In the genomic region with DNA sequence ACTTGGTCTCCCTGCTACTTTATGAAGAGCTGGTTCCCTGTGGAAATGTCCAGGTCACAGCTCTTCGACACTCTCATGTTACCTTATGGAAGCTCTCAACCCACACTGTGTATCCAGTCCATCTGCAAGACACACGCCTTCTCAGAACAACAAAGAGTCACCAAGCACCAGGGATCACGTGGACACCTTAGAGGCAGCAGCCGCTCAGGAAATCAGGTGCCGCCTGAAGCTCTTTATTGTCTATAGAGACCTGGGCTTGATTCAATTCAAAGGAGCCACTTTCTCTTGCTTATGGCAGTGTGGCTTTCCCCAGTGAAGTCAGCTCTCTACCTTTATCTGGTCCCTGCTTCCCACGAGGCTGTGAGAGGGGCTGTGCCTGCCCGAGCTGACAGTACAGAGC, we compare ENCODE assay signal across 17 mouse cellular contexts. TPM values are rescaled to one million over a fixed set of nuclear protein-coding genes. Genes with fewer than 3 reads are reported as not detected.
DNase-seq lines count a peak whose midpoint lies in the region; ATAC-seq and TF ChIP-seq lines count a peak whose summit lies in the region.
"Had no signal": no experiment of that assay in that cellular context is flagged by ENCODE, and none has a peak within 500 bp of the region (broad histone marks: within the 10 kb centered on the region; RNA-seq: fewer than 3 reads in every experiment).

No protein-coding gene starts in this region.

- WGBS in hindbrain, embryonic 13.5 days, result 27% methylated on average over 7 of the region's 7 CpGs
- WGBS in hindbrain, embryonic 11.5 days, result 40% methylated on average over 7 of the region's 7 CpGs
- 30% methylated on average over 7 of the region's 7 CpGs for WGBS in hindbrain, embryonic 15.5 days
- 32% methylated on average over 7 of the region's 7 CpGs for WGBS in neural tube, embryonic 15.5 days

- H3K9me3 ChIP-seq in hindbrain, embryonic 13.5 days, result no peaks in the 10 kb centered on the region
- H3K9me3 ChIP-seq in hindbrain, embryonic 11.5 days (ENCODE audit: control insufficient read depth, low read length), result no peaks in the 10 kb centered on the region
- no peaks in the 10 kb centered on the region for H3K9me3 ChIP-seq in G1E (replicated peaks)
- H3K9me3 ChIP-seq in hindbrain, embryonic 15.5 days, result no peaks in the 10 kb centered on the region
- no peaks in the 10 kb centered on the region for H3K9me3 ChIP-seq in neural tube, embryonic 15.5 days (replicated peaks)

- no peak for DNase-seq in hindbrain, embryonic 11.5 days (ENCODE audit: low spot score)
- DNase-seq in G1E (ENCODE audit: low spot score), result no peak
- no peak for DNase-seq in gastrocnemius, postnatal 10 days
- no peak for DNase-seq in layer of hippocampus, adult 8-10 months (ENCODE audit: low spot score in 2 of 2)
- DNase-seq: kidney, adult 8-10 months; lung, postnatal 10 days; retina, postnatal 1 day had no signal

- peak overlapping the region; percentile 94 for H3K9ac ChIP-seq in hindbrain, embryonic 13.5 days
- no peak overlapping the region for H3K9ac ChIP-seq in hindbrain, embryonic 11.5 days (ENCODE audit: low read depth, low read length)
- no peak overlapping the region for H3K9ac ChIP-seq in hindbrain, embryonic 15.5 days
- no peak overlapping the region for H3K9ac ChIP-seq in neural tube, embryonic 15.5 days (replicated peaks)

- peaks cover 17% of the 10 kb centered on the region for H3K27me3 ChIP-seq in hindbrain, embryonic 13.5 days
- H3K27me3 ChIP-seq in hindbrain, embryonic 11.5 days (ENCODE audit: control insufficient read depth, insufficient read depth, low read length), result peaks cover 37% of the 10 kb centered on the region
- H3K27me3 ChIP-seq in G1E (ENCODE audit: insufficient read depth, low read length), result no peaks in the 10 kb centered on the region
- 0 out of 2 replicates have a peak, but pooled peaks cover 5% of the 10 kb centered on the region for H3K27me3 ChIP-seq in hindbrain, embryonic 15.5 days
- H3K27me3 ChIP-seq in neural tube, embryonic 15.5 days (replicated peaks), result 0 out of 2 replicates have a peak, but pooled peaks cover 6% of the 10 kb centered on the region

- no peak for ATAC-seq in hindbrain, embryonic 13.5 days (ENCODE audit: low FRiP score)
- no peak for ATAC-seq in hindbrain, embryonic 11.5 days (ENCODE audit: low FRiP score)
- ATAC-seq in G1E (ENCODE audit: extremely low read depth, insufficient number of reproducible peaks, low FRiP score, poor library complexity, severe bottlenecking), result no peak
- ATAC-seq in hindbrain, embryonic 15.5 days (ENCODE audit: low FRiP score, low read depth), result no peak
- ATAC-seq in neural tube, embryonic 15.5 days (ENCODE audit: low FRiP score), result no peak

- TF ChIP-seq CTCF in G1E (IDR thresholded peaks at IDR 0.05; ENCODE audit: low read depth, low read length), result no peak

- no peak overlapping the region for H3K4me3 ChIP-seq in hindbrain, embryonic 13.5 days
- H3K4me3 ChIP-seq in hindbrain, embryonic 11.5 days (ENCODE audit: low read depth, low read length), result no peak overlapping the region
- peak overlapping the region; percentile 76; the same call in 1 of the 2 replicates for H3K4me3 ChIP-seq in G1E (ENCODE audit: low read depth, low read length)
- no peak overlapping the region for H3K4me3 ChIP-seq in hindbrain, embryonic 15.5 days
- H3K4me3 ChIP-seq in neural tube, embryonic 15.5 days (replicated peaks), result no peak overlapping the region
- H3K4me3 ChIP-seq: myocyte had no signal

- H3K36me3 ChIP-seq in hindbrain, embryonic 13.5 days, result no peaks in the 10 kb centered on the region
- no peaks in the 10 kb centered on the region for H3K36me3 ChIP-seq in hindbrain, embryonic 11.5 days (ENCODE audit: control insufficient read depth, insufficient read depth, low read length)
- H3K36me3 ChIP-seq in G1E (replicated peaks), result peaks cover 90% of the 10 kb centered on the region
- H3K36me3 ChIP-seq in hindbrain, embryonic 15.5 days, result no peaks in the 10 kb centered on the region
- no peaks in the 10 kb centered on the region for H3K36me3 ChIP-seq in neural tube, embryonic 15.5 days

- 0 out of 2 replicates have a peak overlapping the region, but pooled peaks have one; percentile 90 for H3K4me2 ChIP-seq in hindbrain, embryonic 13.5 days
- H3K4me2 ChIP-seq in hindbrain, embryonic 11.5 days (replicated peaks; ENCODE audit: low read depth, low read length), result no peak overlapping the region
- 0 out of 2 replicates have a peak overlapping the region, but pooled peaks have one; percentile 80 for H3K4me2 ChIP-seq in hindbrain, embryonic 15.5 days
- H3K4me2 ChIP-seq in neural tube, embryonic 15.5 days, result peak overlapping the region; percentile 82; the same call in 1 of the 2 replicates

- peaks cover 53% of the 10 kb centered on the region for H3K4me1 ChIP-seq in hindbrain, embryonic 13.5 days (replicated peaks)
- peaks cover 7% of the 10 kb centered on the region; the same call in 1 of the 2 replicates for H3K4me1 ChIP-seq in hindbrain, embryonic 11.5 days (replicated peaks; ENCODE audit: control insufficient read depth, insufficient read depth, low read length)
- peaks cover 89% of the 10 kb centered on the region for H3K4me1 ChIP-seq in G1E (ENCODE audit: insufficient read depth, low read depth, low read length)
- H3K4me1 ChIP-seq in hindbrain, embryonic 15.5 days (replicated peaks), result peaks cover 47% of the 10 kb centered on the region
- H3K4me1 ChIP-seq in neural tube, embryonic 15.5 days, result peaks cover 46% of the 10 kb centered on the region

- H3K27ac ChIP-seq in hindbrain, embryonic 13.5 days, result peak overlapping the region; percentile 99
- H3K27ac ChIP-seq in hindbrain, embryonic 11.5 days (ENCODE audit: low read depth, low read length), result no peak overlapping the region
- H3K27ac ChIP-seq in hindbrain, embryonic 15.5 days (replicated peaks), result peak overlapping the region; percentile 98
- peak overlapping the region; percentile 97 for H3K27ac ChIP-seq in neural tube, embryonic 15.5 days (replicated peaks)

RNA-seq across cellular contexts. Expression of a gene that starts 18.7 kb away (rescaled TPM):
- 27.2 and 30.2 TPM in 2 replicates for polyA plus RNA-seq in hindbrain, embryonic 13.5 days (2015; fragmentation: Nextera tagmentation; extraction: Ambion mirVana)
- 7.3 and 8.9 TPM in 2 replicates for polyA plus RNA-seq in hindbrain, embryonic 11.5 days (2014; fragmentation: Nextera tagmentation; extraction: Ambion mirVana)
- total RNA-seq in G1E (2014; fragmentation: Nextera tagmentation) (99.0 and 106 TPM in 2 replicates), G1E (2017) (18.8 and 19.9 TPM in 2 replicates)
- polyA plus RNA-seq in G1E (2012), result 287 TPM in 2 replicates
- polyA plus RNA-seq in hindbrain, embryonic 15.5 days (2015; fragmentation: Nextera tagmentation; extraction: Ambion mirVana), result 19.1 and 21.2 TPM in 2 replicates
- 14.4 and 16.8 TPM in 2 replicates for polyA plus RNA-seq in neural tube, embryonic 15.5 days (2015; fragmentation: Nextera tagmentation; extraction: Ambion mirVana)
- 10 to 100 TPM; 19.0 to 20.1 TPM for total RNA-seq in gastrocnemius, postnatal 10 days (2021)
- 10 to 100 TPM; 30.0 to 39.0 (median 37.0) TPM for total RNA-seq in layer of hippocampus, adult 8-10 months (2022)

RNA-seq across cellular contexts. Expression of a gene that starts 57.6 kb away (rescaled TPM):
- polyA plus RNA-seq in hindbrain, embryonic 13.5 days (2015; fragmentation: Nextera tagmentation; extraction: Ambion mirVana), result not detected in 2 replicates
- polyA plus RNA-seq in hindbrain, embryonic 11.5 days (2014; fragmentation: Nextera tagmentation; extraction: Ambion mirVana), result not detected in 2 replicates
- not detected in 2 replicates for total RNA-seq in G1E (2014; fragmentation: Nextera tagmentation)
- total RNA-seq in G1E (2017), result 0.11 TPM in 1 of 2 replicates, not detected in the other
- polyA plus RNA-seq in G1E (2012), result not detected in 2 replicates
- polyA plus RNA-seq in hindbrain, embryonic 15.5 days (2015; fragmentation: Nextera tagmentation; extraction: Ambion mirVana), result not detected in 2 replicates
- polyA plus RNA-seq in neural tube, embryonic 15.5 days (2015; fragmentation: Nextera tagmentation; extraction: Ambion mirVana), result 0.14 TPM in 1 of 2 replicates, not detected in the other
- not detected for total RNA-seq in gastrocnemius, postnatal 10 days (2021)
- total RNA-seq in layer of hippocampus, adult 8-10 months (2022), result not detected
- total RNA-seq: adrenal gland, postnatal 4 days; gastrocnemius, postnatal 4 days; heart, postnatal 25 days; layer of hippocampus, postnatal 14 days had no signal
- polyA plus RNA-seq: cerebellum, adult 2 months; limb, embryonic 11.5 days had no signal
